Mouse (Mus musculus) cerebellum, adult 2 months (tissue): Measurements from ENCODE around the gene Itgb6. TPM values are rescaled to one million over a fixed set of nuclear protein-coding genes. Genes with fewer than 3 reads are reported as not detected.

Source experiments
- DNase-seq, 2 experiments: peaks; one replicate each; pipeline ENCODE4 v3.0.0; 2021
- H3K27ac ChIP-seq: fragments of 200-500 bp; 2 replicates; pipeline ENCODE4 v1.5.1; 2012; ENCODE audit warnings: low read length, control low read depth, inconsistent platforms; ENCODE audit not compliant: insufficient read depth
- H3K27me3 ChIP-seq: fragments of 200-500 bp; 2 replicates; pipeline ENCODE4 v1.6.1; 2012; ENCODE audit warnings: inconsistent platforms, mild to moderate bottlenecking, low read length, moderate library complexity; ENCODE audit not compliant: control insufficient read depth, insufficient read depth
- H3K4me1 ChIP-seq: fragments of 200-500 bp; 2 replicates; pipeline ENCODE4 v1.6.1; 2011; ENCODE audit warnings: low read length; ENCODE audit not compliant: control insufficient read depth, insufficient read depth
- H3K4me3 ChIP-seq: fragments of 200-500 bp; replicated peaks from 2 replicates; pipeline ENCODE3; 2011; ENCODE audit warnings: mild to moderate bottlenecking, low read depth, low read length, control low read depth; ENCODE audit not compliant: insufficient read depth
- CTCF ChIP-seq: fragments of 200-500 bp; IDR thresholded peaks from 2 replicates; pipeline ENCODE4 v1.5.1; 2011; ENCODE audit warnings: low read depth, mild to moderate bottlenecking, control low read depth, low read length, moderate library complexity, borderline replicate concordance; ENCODE audit not compliant: insufficient read depth
- POLR2A ChIP-seq: fragments of 200-500 bp; IDR thresholded peaks from 2 replicates; pipeline ENCODE4 v1.6.1; 2011; ENCODE audit warnings: low read length, control low read depth, borderline replicate concordance; ENCODE audit not compliant: insufficient read depth
- WGBS: fragments of 180-500 bp; shearing (Covaris S2); methylation state at CpG from one replicate; pipeline ENCODE4 v1.1.7; 2018; 5-methylcytosine and 5-hydroxymethylcytosine counted together
- polyA plus RNA-seq: library from polyadenylated mRNA; depleted of rRNA; stranded (reverse); fragments of >200 nt; gene quantifications from 2 replicates; pipeline ENCODE4 v1.2.3, GENCODE M21; 2012

The Itgb6 gene
- polyA plus RNA-seq, 1 experiment: 0.28 TPM

- WGBS: 64% methylated on average over 1 of the region's 1 CpGs
- Histone ChIP-seq H3K27me3 (no peaks in the 10 kb centered on the region), H3K27ac (no peak overlapping the region), H3K4me3 (no peak overlapping the region), H3K4me1 (no peaks in the 10 kb centered on the region)
- DNase-seq: no peak
- TF ChIP-seq CTCF (no peak), POLR2A (no peak)
These were observed 59.4 kb downstream of the Itgb6 start for GRCm38 (mm10) chr2:60663071-60663470.

DNA sequence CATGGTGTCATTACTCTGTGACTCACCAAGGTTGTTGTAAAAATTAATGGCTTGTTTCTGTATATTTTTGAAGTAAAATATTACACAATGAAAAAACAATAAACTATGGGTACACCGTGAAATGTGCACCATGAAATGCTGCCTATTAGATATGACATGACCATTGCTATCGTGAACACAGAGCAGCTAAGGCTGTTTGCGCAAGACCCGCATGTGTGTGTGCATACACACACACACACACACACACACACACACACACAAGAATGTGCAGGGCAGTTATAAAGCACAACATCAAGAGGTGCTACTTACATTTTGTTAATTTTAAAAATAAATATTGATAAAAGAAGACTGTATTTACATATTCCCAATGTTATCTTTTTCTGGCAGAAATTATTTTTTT, 62.5 kb downstream of the Itgb6 start:
- Histone ChIP-seq H3K4me3 (no peak overlapping the region), H3K27me3 (no peaks in the 10 kb centered on the region), H3K4me1 (no peaks in the 10 kb centered on the region), H3K27ac (no peak overlapping the region)
- no peak for DNase-seq
- no peak for TF ChIP-seq CTCF
- no peak for TF ChIP-seq POLR2A
- WGBS: 95% methylated on average over 4 of the region's 4 CpGs

DNA sequence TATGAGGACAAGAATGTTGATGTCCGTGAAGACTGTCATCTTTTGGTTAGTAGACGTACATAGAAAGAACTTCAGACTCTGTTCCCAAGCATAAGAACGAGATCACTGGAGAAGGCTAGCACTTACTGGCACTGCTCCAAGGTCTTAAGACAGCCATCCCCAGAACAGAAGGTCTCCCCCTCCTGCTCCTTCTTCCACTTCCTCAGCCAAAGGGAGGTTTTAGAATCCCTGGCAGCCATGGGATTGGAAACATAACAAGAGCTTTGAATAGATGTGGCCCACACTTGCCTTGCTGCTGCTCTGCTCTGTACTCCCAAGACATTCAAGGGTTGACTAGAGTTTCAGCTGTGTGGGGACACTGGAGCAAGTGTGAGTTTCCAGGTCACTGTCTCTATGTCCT, 63.5 kb downstream of the Itgb6 start:
- Histone ChIP-seq H3K4me1 (no peaks in the 10 kb centered on the region), H3K27ac (no peak overlapping the region), H3K4me3 (no peak overlapping the region), H3K27me3 (no peaks in the 10 kb centered on the region)
- TF ChIP-seq POLR2A (no peak), CTCF (no peak)
- DNase-seq: no peak
- WGBS: 50% methylated on average over 3 of the region's 3 CpGs

DNA sequence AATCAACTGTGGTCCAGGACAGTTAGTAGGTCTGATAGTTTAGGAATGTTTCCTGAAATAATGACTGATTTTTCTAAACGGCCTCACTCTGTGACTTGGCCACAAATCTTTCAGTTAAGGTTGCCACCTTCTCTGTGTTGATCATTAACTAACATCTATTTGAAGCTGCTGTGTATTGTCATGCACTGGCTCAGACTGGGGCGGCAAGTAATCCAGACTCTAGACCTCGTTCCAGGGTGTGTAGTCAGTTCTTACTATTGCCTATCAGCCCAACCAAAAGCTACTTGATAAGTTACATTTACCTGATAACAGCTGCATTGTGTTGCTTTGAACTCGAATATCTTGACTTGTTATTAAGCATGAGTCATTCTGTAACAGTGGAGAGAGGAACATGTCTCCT, 67.6 kb downstream of the Itgb6 start:
- 76% methylated on average over 4 of the region's 4 CpGs for WGBS
- no peak for DNase-seq
- H3K4me3 ChIP-seq: no peak overlapping the region
- no peaks in the 10 kb centered on the region for H3K4me1 ChIP-seq
- H3K27me3 ChIP-seq: no peaks in the 10 kb centered on the region
- no peak overlapping the region for H3K27ac ChIP-seq
- no peak for TF ChIP-seq CTCF
- no peak for TF ChIP-seq POLR2A

- H3K27ac ChIP-seq: no peak overlapping the region
These were observed 72.3 kb downstream of the Itgb6 start for GRCm38 (mm10) chr2:60650155-60650554.

GRCm38 (mm10) chr2:60647650-60648049, 74.8 kb downstream of the Itgb6 start:
- DNase-seq: no peak
- no peaks in the 10 kb centered on the region for H3K27me3 ChIP-seq
- WGBS: 77% methylated on average over 5 of the region's 5 CpGs
- no peak overlapping the region for H3K4me3 ChIP-seq
- no peaks in the 10 kb centered on the region for H3K4me1 ChIP-seq
- TF ChIP-seq CTCF (no peak), POLR2A (no peak)
- H3K27ac ChIP-seq: no peak overlapping the region

More at GRCm38 (mm10) chr2:60650155-60650554, 72.3 kb downstream of the Itgb6 start:
- TF ChIP-seq POLR2A (no peak), CTCF (no peak)
- H3K4me1 ChIP-seq: no peaks in the 10 kb centered on the region
- 97% methylated on average over 5 of the region's 5 CpGs for WGBS
- DNase-seq: no peak
- no peaks in the 10 kb centered on the region for H3K27me3 ChIP-seq
- H3K4me3 ChIP-seq: no peak overlapping the region

GRCm38 (mm10) chr2:60646583-60646982, 75.9 kb downstream of the Itgb6 start:
- Histone ChIP-seq H3K4me3 (no peak overlapping the region), H3K27me3 (no peaks in the 10 kb centered on the region), H3K27ac (no peak overlapping the region), H3K4me1 (no peaks in the 10 kb centered on the region)
- 37% methylated on average over 6 of the region's 6 CpGs for WGBS
- TF ChIP-seq POLR2A (no peak), CTCF (no peak)
- no peak for DNase-seq

DNA sequence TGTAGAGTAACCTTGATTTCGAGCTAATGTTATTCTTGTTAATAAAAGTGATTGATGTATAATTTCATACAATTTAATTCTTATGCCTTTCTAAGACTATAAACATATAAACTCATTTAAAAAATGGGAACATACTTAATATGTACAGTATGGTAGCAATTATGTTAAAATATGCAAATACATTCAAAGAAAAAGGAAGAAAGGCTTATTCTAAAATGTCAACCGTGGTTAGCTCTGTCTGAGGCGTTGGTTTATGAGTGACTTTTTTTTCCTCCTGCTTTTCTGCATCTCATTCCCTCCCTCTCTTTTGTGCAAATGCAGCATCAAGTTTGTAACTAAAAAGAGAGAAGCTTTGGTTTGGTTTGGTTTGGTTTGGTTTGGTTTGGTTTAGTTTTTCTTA, 79.0 kb downstream of the Itgb6 start:
- Histone ChIP-seq H3K27me3 (no peaks in the 10 kb centered on the region), H3K4me3 (no peak overlapping the region), H3K27ac (no peak overlapping the region), H3K4me1 (no peaks in the 10 kb centered on the region)
- WGBS: 93% methylated on average over 3 of the region's 3 CpGs
- TF ChIP-seq POLR2A (no peak), CTCF (no peak)
- no peak for DNase-seq
